8 mouse cellular contexts compared by ENCODE assay signal in genomic region chr3:95229781-95230494, GRCm38 (mm10). TPM values are rescaled to one million over a fixed set of nuclear protein-coding genes. Genes with fewer than 3 reads are reported as not detected.
DNase-seq lines count a peak whose midpoint lies in the region.

No protein-coding gene starts in this region.

- H3K36me3 ChIP-seq in limb, embryonic 10.5 days, result peaks cover 56% of the 10 kb centered on the region
- peaks cover 52% of the 10 kb centered on the region for H3K36me3 ChIP-seq in midbrain, embryonic 10.5 days

- WGBS in limb, embryonic 10.5 days, result 3% methylated on average over 13 of the region's 13 CpGs
- 3% methylated on average over 13 of the region's 13 CpGs for WGBS in midbrain, embryonic 10.5 days

- H3K27me3 ChIP-seq in limb, embryonic 10.5 days (ENCODE audit: low read depth, poor library complexity, severe bottlenecking), result no peaks in the 10 kb centered on the region
- no peaks in the 10 kb centered on the region for H3K27me3 ChIP-seq in midbrain, embryonic 10.5 days (ENCODE audit: low read depth, poor library complexity, severe bottlenecking)

- peak overlapping the region; percentile 96 for H3K27ac ChIP-seq in limb, embryonic 10.5 days
- H3K27ac ChIP-seq in midbrain, embryonic 10.5 days (replicated peaks), result peak overlapping the region; percentile 98

- peak; percentile 69 to 86 for DNase-seq in adrenal gland, adult (ENCODE audit: inconsistent age in 2 of 2, low spot score in 1 of 2)
- DNase-seq in adrenal gland, adult 8-10 months, result no peak
- DNase-seq in cerebellum, postnatal 10 days, result peak; percentile 49 to 61
- DNase-seq in heart, adult 11 months, result peak; percentile 98
- peak; percentile 71 for DNase-seq in kidney, adult 11 months
- DNase-seq in limb, embryonic 10.5 days (ENCODE audit: low spot score), result peak; percentile 59
- DNase-seq in midbrain, embryonic 10.5 days (ENCODE audit: low spot score), result peak; percentile 64
- DNase-seq in spleen, postnatal 14 days (ENCODE audit: low spot score in 2 of 2), result peak; percentile 27 to 34

- no peaks in the 10 kb centered on the region for H3K9me3 ChIP-seq in limb, embryonic 10.5 days (replicated peaks)
- no peaks in the 10 kb centered on the region for H3K9me3 ChIP-seq in midbrain, embryonic 10.5 days (replicated peaks)

- peaks cover 44% of the 10 kb centered on the region for H3K4me1 ChIP-seq in limb, embryonic 10.5 days
- H3K4me1 ChIP-seq in midbrain, embryonic 10.5 days, result peaks cover 55% of the 10 kb centered on the region

- peak overlapping the region; percentile 96 for H3K4me3 ChIP-seq in limb, embryonic 10.5 days
- H3K4me3 ChIP-seq in midbrain, embryonic 10.5 days, result peak overlapping the region; percentile 97

RNA-seq across cellular contexts. Expression of gene Cdc42se1, which starts 1.4 kb away (rescaled TPM):
- 100 to 1,000 TPM in 2 of 4 experiments, 10 to 100 TPM in 2; 81.4 to 119 (median 97.4) TPM for total RNA-seq in adrenal gland, adult 8-10 months (2022)
- polyA plus RNA-seq in limb, embryonic 10.5 days (2016; fragmentation: Nextera tagmentation; extraction: Ambion mirVana), result 82.6 and 85.3 TPM in 2 replicates
- 92.5 and 92.7 TPM in 2 replicates for polyA plus RNA-seq in midbrain, embryonic 10.5 days (2016; fragmentation: Nextera tagmentation; extraction: Ambion mirVana)

RNA-seq across cellular contexts. Expression of gene Mllt11, which starts 2.0 kb away (rescaled TPM):
- 1 to 10 TPM; 6.6 to 7.1 (median 6.8) TPM for total RNA-seq in adrenal gland, adult 8-10 months (2022)
- 12.0 and 12.3 TPM in 2 replicates for polyA plus RNA-seq in limb, embryonic 10.5 days (2016; fragmentation: Nextera tagmentation; extraction: Ambion mirVana)
- 41.1 and 72.9 TPM in 2 replicates for polyA plus RNA-seq in midbrain, embryonic 10.5 days (2016; fragmentation: Nextera tagmentation; extraction: Ambion mirVana)

RNA-seq across cellular contexts. Expression of gene Gm128, which starts 11.5 kb away (rescaled TPM):
- under 1 TPM in 1 of 4 experiments, not detected in 3; 0.19 TPM for total RNA-seq in adrenal gland, adult 8-10 months (2022)
- 0.65 and 0.92 TPM in 2 replicates for polyA plus RNA-seq in limb, embryonic 10.5 days (2016; fragmentation: Nextera tagmentation; extraction: Ambion mirVana)
- 0.24 and 0.25 TPM in 2 replicates for polyA plus RNA-seq in midbrain, embryonic 10.5 days (2016; fragmentation: Nextera tagmentation; extraction: Ambion mirVana)

RNA-seq across cellular contexts. Expression of gene Gabpb2, which starts 12.2 kb away (rescaled TPM):
- total RNA-seq in adrenal gland, adult 8-10 months (2022), result 10 to 100 TPM; 21.4 to 40.8 (median 28.2) TPM
- 11.4 and 13.1 TPM in 2 replicates for polyA plus RNA-seq in limb, embryonic 10.5 days (2016; fragmentation: Nextera tagmentation; extraction: Ambion mirVana)
- polyA plus RNA-seq in midbrain, embryonic 10.5 days (2016; fragmentation: Nextera tagmentation; extraction: Ambion mirVana), result 10.6 and 11.3 TPM in 2 replicates

RNA-seq across cellular contexts. Expression of gene Bnipl, which starts 21.1 kb away (rescaled TPM):
- under 1 TPM in 1 of 4 experiments, not detected in 3; 0.75 TPM for total RNA-seq in adrenal gland, adult 8-10 months (2022)
- 0.35 and 0.79 TPM in 2 replicates for polyA plus RNA-seq in limb, embryonic 10.5 days (2016; fragmentation: Nextera tagmentation; extraction: Ambion mirVana)
- polyA plus RNA-seq in midbrain, embryonic 10.5 days (2016; fragmentation: Nextera tagmentation; extraction: Ambion mirVana), result 0.09 and 0.32 TPM in 2 replicates
